Mouse (Mus musculus): Measurements from ENCODE around the gene Ly6g.
"Not testable (repeated sequence)": the region's sequence is repeated elsewhere in the genome, so short reads cannot be mapped to it uniquely, and the experiment has no call there.

GRCm38 (mm10) chr15:75132346-75132745 lies 22.7 kb upstream of the Ly6g start:
- not testable (repeated sequence) for TF ChIP-seq POLR2A (IDR thresholded peaks at IDR 0.05; ENCODE audit: low read depth, low read length); CTCF (IDR thresholded peaks at IDR 0.05; ENCODE audit: borderline replicate concordance, insufficient read depth, low read length)
